Mouse (Mus musculus) liver, embryonic 14.5 days (tissue): ENCODE measurements around the gene Sstr5. TPM values are rescaled to one million over a fixed set of nuclear protein-coding genes. Genes with fewer than 3 reads are reported as not detected.
A peak's percentile ranks its signal among the peaks of the same experiment; 100 is the strongest.

Experiments
- ATAC-seq: fragments of 200-750 bp; cut with Nextera tagmentation; 2 replicates; pipeline ENCODE4 v1.8.0; 2017; ENCODE audit warnings: moderate number of reproducible peaks, mild to moderate bottlenecking, moderate library complexity; ENCODE audit not compliant: insufficient read depth
- DNase-seq, 3 experiments: peaks; one replicate each; pipeline ENCODE4 v3.0.0-alpha.2; 2012 to 2013; ENCODE audit warnings: low read depth in 3 of 3, low spot score in 3 of 3
- H3K27ac ChIP-seq: fragments of 300-500 bp; sonication (generic); 2 replicates; pipeline ENCODE4 v1.5.1; 2014; ENCODE audit warnings: moderate library complexity, mild to moderate bottlenecking, control low read depth, inconsistent platforms
- H3K27me3 ChIP-seq: fragments of 300-500 bp; sonication (generic); 2 replicates; pipeline ENCODE4 v1.6.1; 2014; ENCODE audit warnings: mild to moderate bottlenecking, low read length, moderate library complexity; ENCODE audit not compliant: control insufficient read depth, insufficient read depth
- H3K36me3 ChIP-seq: fragments of 300-500 bp; sonication (generic); replicated peaks from 2 replicates; pipeline ENCODE4 v1.6.1; 2014; ENCODE audit warnings: low read depth; ENCODE audit not compliant: control insufficient read depth, insufficient read depth
- H3K4me1 ChIP-seq, 2 experiments: fragments of 200-500 bp in 1 of 2; fragments of 300-500 bp in 1 of 2; sonication (generic) in 1 of 2; replicated peaks; 2 replicates each; pipeline ENCODE4 v1.6.1; 2012 to 2014; ENCODE audit warnings: antibody characterized with exemption in 1 of 2, inconsistent platforms in 1 of 2, low read length in 1 of 2; ENCODE audit not compliant: control insufficient read depth in 2 of 2, insufficient read depth in 2 of 2
- H3K4me2 ChIP-seq: fragments of 300-500 bp; sonication (generic); 2 replicates; pipeline ENCODE4 v1.6.1; 2014; ENCODE audit warnings: low read depth, mild to moderate bottlenecking, control low read depth, moderate library complexity
- H3K4me3 ChIP-seq, 2 experiments: fragments of 200-500 bp in 1 of 2; fragments of 300-500 bp in 1 of 2; sonication (generic) in 1 of 2; 2 replicates each; pipeline ENCODE4 v1.5.1; 2012 to 2014; ENCODE audit warnings: low read depth in 2 of 2, low read length in 2 of 2, mild to moderate bottlenecking in 2 of 2, control low read depth in 1 of 2, inconsistent platforms in 1 of 2, moderate library complexity in 1 of 2; ENCODE audit not compliant: insufficient read depth in 1 of 2
- H3K9ac ChIP-seq: fragments of 300-500 bp; sonication (generic); replicated peaks from 2 replicates; pipeline ENCODE4 v1.6.1; 2014; ENCODE audit warnings: mild to moderate bottlenecking, control low read depth, moderate library complexity
- H3K9me3 ChIP-seq: fragments of 300-500 bp; sonication (generic); 2 replicates; pipeline ENCODE4 v1.6.1; 2016; ENCODE audit warnings: low read length, mixed read lengths; ENCODE audit not compliant: control insufficient read depth
- CTCF ChIP-seq: IDR thresholded peaks from 2 replicates; pipeline ENCODE4 v1.5.1; 2016; ENCODE audit warnings: antibody characterized with exemption, low read depth, control low read depth
- EP300 ChIP-seq: IDR thresholded peaks from 2 replicates; pipeline ENCODE4 v1.6.1; 2016; ENCODE audit warnings: antibody characterized with exemption, low read depth
- WGBS: fragments of 180-500 bp; shearing (Covaris S2); extraction: QIAGEN DNeasy Blood & Tissue Kit; methylation state at CpG from one replicate; pipeline ENCODE4 v1.1.7; 2014; ENCODE audit not compliant: insufficient replicate concordance; 5-methylcytosine and 5-hydroxymethylcytosine counted together
- polyA plus RNA-seq, 2 experiments: library from polyadenylated mRNA; depleted of rRNA in 1 of 2; stranded (reverse) in 1 of 2; unstranded in 1 of 2; fragments of >200 nt; fragmentation: Nextera tagmentation in 1 of 2; extraction: Ambion mirVana in 1 of 2; gene quantifications; 2 replicates each; pipeline versions ENCODE4 v1.2.1 to v1.2.3; 2012 to 2014

The Sstr5 gene
- polyA plus RNA-seq, 2 experiments: 0.01 TPM; not detected in 1

GRCm38 (mm10) chr17:25472044-25472443 is 25.0 kb downstream of the Sstr5 start:
- H3K27me3 ChIP-seq: no peaks in the 10 kb centered on the region
- 32% methylated on average over 14 of the region's 14 CpGs for WGBS
- TF ChIP-seq CTCF: no peak
- no peak for TF ChIP-seq EP300
- no peak for ATAC-seq
- no peak overlapping the region for H3K9ac ChIP-seq
- no peak overlapping the region for H3K4me3 ChIP-seq
- no peak for DNase-seq
- H3K9me3 ChIP-seq: no peaks in the 10 kb centered on the region
- peak overlapping the region; percentile 25 for H3K4me2 ChIP-seq
- no peaks in the 10 kb centered on the region for H3K36me3 ChIP-seq
- H3K27ac ChIP-seq: no peak overlapping the region
- no peaks in the 10 kb centered on the region for H3K4me1 ChIP-seq

- WGBS: 35% methylated on average over 8 of the region's 8 CpGs
- ATAC-seq: peak; percentile 45; the same call in 1 of the 2 replicates
- TF ChIP-seq EP300: no peak
- no peak for TF ChIP-seq CTCF
- Histone ChIP-seq H3K4me3 (no peak overlapping the region), H3K27ac (no peak overlapping the region), H3K4me2 (peak overlapping the region; percentile 25), H3K36me3 (no peaks in the 10 kb centered on the region), H3K27me3 (no peaks in the 10 kb centered on the region), H3K9me3 (no peaks in the 10 kb centered on the region), H3K9ac (no peak overlapping the region), H3K4me1 (no peaks in the 10 kb centered on the region)
- DNase-seq: no peak
Observed at GRCm38 (mm10) chr17:25471418-25471817, 25.7 kb downstream of the Sstr5 start.

GRCm38 (mm10) chr17:25469798-25470197 is 27.3 kb downstream of the Sstr5 start:
- Histone ChIP-seq H3K4me2 (no peak overlapping the region), H3K9me3 (no peaks in the 10 kb centered on the region), H3K9ac (no peak overlapping the region), H3K27ac (no peak overlapping the region), H3K36me3 (no peaks in the 10 kb centered on the region), H3K4me1 (no peaks in the 10 kb centered on the region), H3K4me3 (no peak overlapping the region), H3K27me3 (no peaks in the 10 kb centered on the region)
- 23% methylated on average over 7 of the region's 8 CpGs for WGBS
- DNase-seq: peak in 1 of 3 experiments; percentile 11
- TF ChIP-seq EP300: no peak
- TF ChIP-seq CTCF: peak; percentile 64
- no peak for ATAC-seq

DNA sequence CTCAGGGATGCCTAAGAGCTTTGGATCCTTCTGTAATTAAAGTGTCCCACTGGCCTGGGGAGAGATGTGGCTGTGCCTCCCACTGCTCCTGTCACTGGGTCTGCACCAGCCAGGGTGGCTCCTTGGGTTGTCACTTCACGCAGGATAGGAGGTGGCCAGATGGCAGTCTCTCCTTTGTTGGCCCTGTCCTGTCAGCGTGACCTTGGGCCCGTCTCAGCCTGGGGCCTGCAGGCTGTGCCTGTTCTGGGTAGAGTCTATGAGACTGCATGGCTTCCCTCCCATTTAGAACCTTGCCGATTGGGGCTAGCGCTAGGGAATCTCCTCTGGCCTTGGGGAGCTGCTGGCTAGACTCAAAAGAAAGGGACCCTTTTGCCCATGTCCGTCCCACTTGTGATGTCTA is 28.8 kb downstream of the Sstr5 start:
- DNase-seq (no peak), ATAC-seq (no peak)
- Histone ChIP-seq H3K9ac (no peak overlapping the region), H3K4me2 (no peak overlapping the region), H3K9me3 (no peaks in the 10 kb centered on the region), H3K27me3 (no peaks in the 10 kb centered on the region), H3K4me3 (no peak overlapping the region), H3K4me1 (no peaks in the 10 kb centered on the region), H3K27ac (no peak overlapping the region), H3K36me3 (no peaks in the 10 kb centered on the region)
- WGBS: 56% methylated on average over 6 of the region's 6 CpGs
- TF ChIP-seq CTCF (no peak), EP300 (no peak)

GRCm38 (mm10) chr17:25467781-25468180 is 29.3 kb downstream of the Sstr5 start:
- DNase-seq: no peak
- Histone ChIP-seq H3K9me3 (no peaks in the 10 kb centered on the region), H3K9ac (no peak overlapping the region), H3K4me1 (no peaks in the 10 kb centered on the region), H3K4me2 (no peak overlapping the region), H3K27me3 (no peaks in the 10 kb centered on the region), H3K36me3 (no peaks in the 10 kb centered on the region), H3K27ac (no peak overlapping the region), H3K4me3 (no peak overlapping the region)
- 37% methylated on average over 6 of the region's 6 CpGs for WGBS
- TF ChIP-seq EP300 (no peak), CTCF (no peak)
- no peak for ATAC-seq
